Mouse (Mus musculus) intestine, postnatal 0 days (tissue): ENCODE results near the gene Etv6. TPM values are rescaled to one million over a fixed set of nuclear protein-coding genes. Genes with fewer than 3 reads are reported as not detected.

Experiments
- ATAC-seq: fragments of 200-750 bp; cut with Nextera tagmentation; 2 replicates; pipeline ENCODE4 v1.8.0; 2017; ENCODE audit warnings: mild to moderate bottlenecking, moderate TSS enrichment, moderate library complexity
- H3K27ac ChIP-seq: fragments of 300-500 bp; sonication (generic); 2 replicates; pipeline ENCODE4 v1.5.1; 2014; ENCODE audit warnings: mild to moderate bottlenecking, low read depth, low read length, moderate library complexity
- H3K27me3 ChIP-seq: fragments of 300-500 bp; sonication (generic); replicated peaks from 2 replicates; pipeline ENCODE4 v1.6.1; 2014; ENCODE audit warnings: low read length, mixed read lengths; ENCODE audit not compliant: control insufficient read depth, insufficient read depth
- H3K36me3 ChIP-seq: fragments of 300-500 bp; sonication (generic); 2 replicates; pipeline ENCODE4 v1.6.1; 2014; ENCODE audit warnings: mild to moderate bottlenecking, moderate library complexity; ENCODE audit not compliant: control insufficient read depth, insufficient read depth
- H3K4me1 ChIP-seq: fragments of 300-500 bp; sonication (generic); replicated peaks from 2 replicates; pipeline ENCODE4 v1.6.1; 2014; ENCODE audit warnings: antibody characterized with exemption, low read length, mixed read lengths; ENCODE audit not compliant: control insufficient read depth, insufficient read depth
- H3K4me2 ChIP-seq: fragments of 300-500 bp; sonication (generic); replicated peaks from 2 replicates; pipeline ENCODE4 v1.6.1; 2014; ENCODE audit warnings: low read depth, mild to moderate bottlenecking, moderate library complexity
- H3K4me3 ChIP-seq: fragments of 300-500 bp; sonication (generic); 2 replicates; pipeline ENCODE4 v1.5.1; 2014; ENCODE audit warnings: low read depth, low read length
- H3K9ac ChIP-seq: fragments of 300-500 bp; sonication (generic); 2 replicates; pipeline ENCODE4 v1.6.1; 2014; ENCODE audit warnings: mild to moderate bottlenecking, low read depth, low read length
- H3K9me3 ChIP-seq: fragments of 300-500 bp; sonication (generic); 2 replicates; pipeline ENCODE4 v1.6.1; 2016; ENCODE audit warnings: mixed run types; ENCODE audit not compliant: control insufficient read depth
- CTCF ChIP-seq: sonication (generic); IDR thresholded peaks from 2 replicates; pipeline ENCODE4 v1.5.1; 2016; ENCODE audit warnings: low read depth, mild to moderate bottlenecking, control low read depth, antibody characterized with exemption, moderate library complexity
- WGBS: fragments of 180-500 bp; shearing (Covaris S2); extraction: QIAGEN DNeasy Blood & Tissue Kit; methylation state at CpG from one replicate; pipeline ENCODE4 v1.1.7; 2014; 5-methylcytosine and 5-hydroxymethylcytosine counted together
- polyA plus RNA-seq: library from polyadenylated mRNA; unstranded; fragments of >200 nt; fragmentation: Nextera tagmentation; extraction: Ambion mirVana; gene quantifications from 2 replicates; pipeline ENCODE4 v1.2.1, GENCODE M21; 2015

The Etv6 gene
- polyA plus RNA-seq, 1 experiment from 2014 or later = 7.8 TPM

- no peak for ATAC-seq
- Histone ChIP-seq H3K27ac (no peak overlapping the region), H3K36me3 (no peaks in the 10 kb centered on the region), H3K4me3 (no peak overlapping the region), H3K9me3 (no peaks in the 10 kb centered on the region), H3K4me1 (peaks cover 20% of the 10 kb centered on the region), H3K4me2 (no peak overlapping the region), H3K9ac (no peak overlapping the region), H3K27me3 (no peaks in the 10 kb centered on the region)
- TF ChIP-seq CTCF = no peak
- 70% methylated on average over 7 of the region's 7 CpGs for whole genome bisulfite sequencing
These were observed 5.8 kb downstream of the Etv6 start for GRCm38 (mm10) chr6:134041286-134041685.

DNA sequence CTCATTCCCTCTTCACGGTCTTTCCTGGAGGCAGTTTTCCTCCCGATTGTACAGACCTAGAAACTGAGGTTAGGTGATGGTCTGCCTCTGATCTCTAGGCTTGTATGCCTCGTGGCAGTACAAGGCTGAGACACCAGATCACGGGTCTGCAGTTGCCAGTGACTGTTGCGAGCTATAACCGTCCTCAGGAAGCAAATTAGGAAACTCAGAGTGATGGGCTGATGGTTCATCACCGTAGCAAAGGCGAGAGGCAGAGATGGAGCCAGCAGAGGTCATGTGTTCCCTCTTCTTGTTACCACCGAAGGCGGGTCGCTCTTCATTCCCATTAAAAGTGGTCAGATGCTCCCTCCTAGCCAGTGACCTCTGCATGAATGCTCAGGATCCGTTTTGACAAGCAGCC lies 6.4 kb downstream of the Etv6 start:
- no peak overlapping the region for H3K9ac ChIP-seq
- WGBS = 57% methylated on average over 12 of the region's 12 CpGs
- no peaks in the 10 kb centered on the region for H3K27me3 ChIP-seq
- H3K4me3 ChIP-seq = no peak overlapping the region
- no peaks in the 10 kb centered on the region for H3K36me3 ChIP-seq
- ATAC-seq = no peak
- 0 out of 2 replicates have a peak, but pooled peaks have one; percentile 18 for TF ChIP-seq CTCF
- no peak overlapping the region for H3K4me2 ChIP-seq
- H3K27ac ChIP-seq = no peak overlapping the region
- no peaks in the 10 kb centered on the region for H3K9me3 ChIP-seq
- peaks cover 21% of the 10 kb centered on the region for H3K4me1 ChIP-seq

DNA sequence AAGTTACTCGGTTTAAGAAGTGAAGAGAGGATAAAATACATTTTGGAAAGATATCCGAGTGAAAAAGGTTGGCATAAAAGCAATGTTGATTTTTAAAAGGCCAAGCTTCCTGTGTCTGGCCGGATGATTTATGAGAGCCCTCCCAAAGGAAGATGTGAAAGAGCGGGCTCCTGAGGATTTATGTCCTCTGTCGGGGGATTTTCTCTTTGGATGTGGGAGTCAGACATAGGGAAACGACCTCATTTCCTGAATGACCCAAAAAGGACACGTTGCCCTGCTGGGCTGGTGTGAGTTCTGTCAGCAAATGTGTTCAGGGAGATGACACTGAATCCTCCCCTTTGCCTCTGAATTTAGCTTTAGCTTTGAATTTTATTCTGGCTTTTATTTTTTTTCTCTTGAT lies 8.0 kb downstream of the Etv6 start:
- H3K4me3 ChIP-seq = no peak overlapping the region
- TF ChIP-seq CTCF = no peak
- ATAC-seq = no peak
- no peaks in the 10 kb centered on the region for H3K27me3 ChIP-seq
- H3K4me1 ChIP-seq = peaks cover 21% of the 10 kb centered on the region
- 29% methylated on average over 7 of the region's 7 CpGs for WGBS
- H3K9me3 ChIP-seq = no peaks in the 10 kb centered on the region
- no peak overlapping the region for H3K9ac ChIP-seq
- H3K36me3 ChIP-seq = no peaks in the 10 kb centered on the region
- no peak overlapping the region for H3K27ac ChIP-seq
- H3K4me2 ChIP-seq = 0 out of 2 replicates have a peak overlapping the region, but pooled peaks have one; percentile 3

GRCm38 (mm10) chr6:134045092-134045868 lies 9.8 kb downstream of the Etv6 start:
- ATAC-seq = 0 out of 2 replicates have a peak, but pooled peaks have one; percentile 26
- Histone ChIP-seq H3K9me3 (no peaks in the 10 kb centered on the region), H3K4me1 (peaks cover 16% of the 10 kb centered on the region), H3K9ac (no peak overlapping the region), H3K4me2 (no peak overlapping the region), H3K27ac (no peak overlapping the region), H3K4me3 (no peak overlapping the region), H3K36me3 (no peaks in the 10 kb centered on the region), H3K27me3 (no peaks in the 10 kb centered on the region)
- no peak for TF ChIP-seq CTCF
- WGBS = 58% methylated on average over 9 of the region's 9 CpGs

DNA sequence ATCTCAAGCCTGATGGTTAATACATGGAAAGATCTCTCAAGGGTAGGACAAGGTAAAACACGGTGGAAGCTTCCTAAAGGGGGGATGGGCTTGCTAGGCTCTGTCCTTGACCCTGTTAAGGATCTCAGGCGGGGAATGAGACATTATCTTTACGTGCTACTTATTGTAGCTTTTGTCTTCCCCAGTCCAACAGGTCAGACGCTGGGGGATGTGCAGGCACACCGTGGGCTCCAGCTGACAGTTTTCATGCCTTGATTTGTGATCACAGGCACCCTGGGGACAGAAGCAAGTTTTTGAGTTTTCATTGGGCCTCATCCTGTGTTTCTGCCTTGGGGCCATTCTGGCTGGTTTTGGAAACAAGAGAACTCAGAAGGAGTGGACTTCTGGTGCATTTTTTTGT lies 10.6 kb downstream of the Etv6 start:
- 34% methylated on average over 5 of the region's 5 CpGs for WGBS
- Histone ChIP-seq H3K27me3 (no peaks in the 10 kb centered on the region), H3K4me2 (no peak overlapping the region), H3K9me3 (no peaks in the 10 kb centered on the region), H3K27ac (no peak overlapping the region), H3K9ac (no peak overlapping the region), H3K4me3 (no peak overlapping the region), H3K4me1 (peaks cover 16% of the 10 kb centered on the region), H3K36me3 (no peaks in the 10 kb centered on the region)
- ATAC-seq = no peak
- no peak for TF ChIP-seq CTCF

DNA sequence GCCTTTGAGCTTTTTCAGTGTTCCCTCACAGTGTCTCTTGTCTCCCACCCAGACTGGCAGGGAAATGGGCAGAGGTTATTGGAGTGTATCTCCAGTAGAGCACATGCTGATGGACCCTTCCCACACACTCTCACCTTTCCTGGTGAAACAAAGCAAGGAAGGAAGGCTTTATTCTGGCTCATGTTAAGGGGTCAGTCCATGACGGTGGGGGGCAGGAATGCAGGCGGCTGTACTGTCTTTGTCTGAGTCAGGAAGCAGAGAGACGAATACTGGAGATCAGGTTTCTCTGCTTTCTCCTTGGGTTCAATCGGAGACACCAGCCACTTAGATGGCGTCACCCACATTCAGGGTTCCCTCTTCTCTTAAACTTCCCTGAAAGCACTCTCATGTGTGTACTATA lies 11.7 kb downstream of the Etv6 start:
- no peak overlapping the region for H3K4me2 ChIP-seq
- WGBS = 69% methylated on average over 5 of the region's 5 CpGs
- H3K27me3 ChIP-seq = no peaks in the 10 kb centered on the region
- H3K36me3 ChIP-seq = no peaks in the 10 kb centered on the region
- H3K27ac ChIP-seq = no peak overlapping the region
- ATAC-seq = no peak
- no peaks in the 10 kb centered on the region for H3K9me3 ChIP-seq
- no peak overlapping the region for H3K9ac ChIP-seq
- H3K4me3 ChIP-seq = no peak overlapping the region
- H3K4me1 ChIP-seq = peaks cover 16% of the 10 kb centered on the region
- TF ChIP-seq CTCF = no peak
